Mouse (Mus musculus): ENCODE results near the gene Plppr1.

Gene Plppr1

GRCm38 (mm10) chr4:49144798-49145197 is 85.7 kb downstream of the Plppr1 start:
- DNase-seq = no peak

- DNase-seq = no peak
Observed at GRCm38 (mm10) chr4:49148775-49149174, 89.7 kb downstream of the Plppr1 start.

GRCm38 (mm10) chr4:49149251-49149650 is 90.2 kb downstream of the Plppr1 start:
- DNase-seq = no peak

GRCm38 (mm10) chr4:49153849-49154248 is 94.8 kb downstream of the Plppr1 start:
- DNase-seq = peak; percentile 63

- DNase-seq = no peak
Observed at GRCm38 (mm10) chr4:49156781-49157180, 97.7 kb downstream of the Plppr1 start.

GRCm38 (mm10) chr4:49163285-49163684 is 104.2 kb downstream of the Plppr1 start:
- no peak for DNase-seq

DNA sequence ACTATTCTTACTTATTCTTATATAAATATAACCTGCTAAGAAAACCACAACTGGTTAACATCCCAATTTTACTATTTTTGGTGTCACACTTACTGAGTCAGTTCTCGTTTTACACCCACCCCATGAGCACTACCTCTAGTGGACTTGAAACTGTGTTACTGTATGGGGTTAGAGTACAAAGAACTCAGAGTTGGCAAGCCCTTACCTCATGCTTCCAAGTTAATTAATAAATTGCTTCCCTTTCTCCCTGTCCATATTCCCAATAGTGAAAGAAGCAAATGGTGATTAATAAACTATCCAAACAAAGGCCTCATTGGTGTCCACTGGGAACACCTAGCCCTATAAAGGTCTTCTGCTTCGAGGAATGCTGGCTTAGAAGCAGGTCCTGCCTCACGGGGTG is 107.3 kb downstream of the Plppr1 start:
- DNase-seq = no peak

DNA sequence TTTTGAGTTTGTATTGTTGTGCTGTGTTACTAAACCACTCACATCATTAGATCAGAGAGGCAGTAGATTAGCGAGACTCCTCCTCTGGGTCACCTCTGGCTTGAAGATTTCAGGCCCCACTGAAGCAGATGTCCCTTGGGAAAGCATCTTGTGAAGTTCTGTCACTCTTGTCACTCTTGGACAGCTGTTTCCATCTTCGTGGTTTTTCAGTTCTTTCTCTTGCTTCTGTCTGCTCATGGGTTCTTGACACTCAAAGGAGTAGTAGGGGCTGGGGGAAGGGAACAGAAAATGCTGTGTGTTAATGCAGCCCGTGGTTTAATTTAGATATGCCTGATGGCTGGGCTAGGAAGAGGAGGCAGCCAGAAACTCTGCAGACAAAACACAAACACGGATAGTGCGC is 108.0 kb downstream of the Plppr1 start:
- no peak for DNase-seq

DNA sequence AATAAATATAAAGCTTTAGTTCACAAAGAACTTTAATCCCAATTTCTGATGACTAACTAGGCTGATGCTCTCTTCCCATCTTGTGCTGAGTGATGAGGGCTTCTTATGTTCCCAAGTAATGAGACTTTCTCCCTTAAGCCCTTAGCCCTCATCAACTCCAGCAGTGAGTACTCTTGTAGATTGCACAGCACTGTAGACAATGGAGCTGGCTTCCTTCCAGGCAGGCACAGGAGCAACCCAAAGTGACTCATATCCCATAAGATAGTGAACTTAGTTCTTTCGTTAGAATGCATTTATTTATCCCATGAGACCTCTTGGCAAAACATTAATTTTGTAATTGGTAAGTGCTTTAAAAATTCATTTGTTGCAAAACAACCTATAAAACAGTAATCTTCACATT is 110.4 kb downstream of the Plppr1 start:
- peak; percentile 4 for DNase-seq

- no peak for DNase-seq
Observed at GRCm38 (mm10) chr4:49178101-49178500, 119.0 kb downstream of the Plppr1 start.

GRCm38 (mm10) chr4:49178891-49179290 is 119.8 kb downstream of the Plppr1 start:
- DNase-seq = no peak

DNA sequence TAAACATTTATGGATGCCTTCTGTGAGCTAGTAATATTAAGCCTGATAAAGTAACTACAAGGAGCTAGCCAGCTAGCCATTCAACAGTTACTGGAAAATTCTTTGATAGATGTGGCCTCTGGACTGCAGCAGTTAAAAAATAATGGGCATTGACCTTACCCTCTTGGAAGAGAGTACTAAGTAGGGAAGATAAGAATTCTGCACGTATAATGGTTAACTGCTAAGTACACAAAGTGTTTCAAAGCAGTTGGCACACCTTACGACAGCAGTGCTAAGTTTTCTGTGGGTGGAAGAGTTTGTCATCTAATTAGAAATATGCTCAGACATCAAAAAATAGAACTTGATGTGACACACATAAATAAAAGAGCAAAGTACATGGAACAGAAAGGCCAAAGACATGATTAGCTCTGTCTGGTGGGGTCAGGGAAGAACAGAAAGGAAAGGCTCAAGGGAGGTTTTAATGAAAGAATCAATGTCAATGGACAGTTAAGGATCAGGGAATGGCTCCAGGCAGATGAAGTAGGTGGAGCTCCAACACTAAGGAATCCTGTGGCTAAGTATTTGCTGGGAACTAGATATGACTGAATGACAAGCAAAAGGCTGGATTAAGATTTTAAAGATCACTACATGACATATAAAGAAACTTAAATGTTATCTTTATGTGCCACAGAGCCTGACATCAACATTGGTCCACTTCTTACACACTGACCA is 120.6 kb downstream of the Plppr1 start:
- no peak for DNase-seq

DNA sequence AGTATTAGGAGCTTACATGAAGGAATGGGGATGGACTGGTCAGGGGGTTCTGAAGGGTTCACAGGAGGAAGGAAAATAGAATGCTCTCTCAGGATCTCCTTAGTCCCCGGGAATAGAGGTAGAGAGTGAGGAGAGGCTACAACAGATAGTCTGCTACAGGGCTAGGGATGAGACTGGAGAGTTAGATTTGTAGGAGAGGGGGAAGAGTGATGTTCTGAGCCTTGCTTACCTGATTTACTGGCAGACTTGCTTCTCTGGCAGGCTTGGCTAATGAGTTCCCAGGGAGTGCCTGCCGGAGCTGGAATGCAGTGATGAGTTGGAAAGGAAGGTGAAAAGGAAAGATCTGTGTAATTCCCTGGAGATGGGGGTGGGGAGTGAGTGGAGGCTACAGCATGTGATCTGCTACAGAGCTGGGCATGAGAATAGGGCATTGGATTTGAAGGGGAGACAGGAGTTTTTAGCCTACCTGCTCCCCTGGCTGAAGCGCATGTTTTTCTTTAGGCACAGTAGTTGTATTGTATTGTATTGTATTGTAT is 131.0 kb downstream of the Plppr1 start:
- no peak for DNase-seq

- DNase-seq = peak; percentile 62
Observed at GRCm38 (mm10) chr4:49197125-49197747, 138.2 kb downstream of the Plppr1 start.

- no peak for DNase-seq
Observed at GRCm38 (mm10) chr4:49210457-49210856, 151.4 kb downstream of the Plppr1 start.

GRCm38 (mm10) chr4:49211582-49211981 is 152.5 kb downstream of the Plppr1 start:
- DNase-seq = no peak

GRCm38 (mm10) chr4:49212616-49213544 is 153.8 kb downstream of the Plppr1 start:
- DNase-seq = no peak

- no peak for DNase-seq
Observed at GRCm38 (mm10) chr4:49214341-49214740, 155.3 kb downstream of the Plppr1 start.

DNA sequence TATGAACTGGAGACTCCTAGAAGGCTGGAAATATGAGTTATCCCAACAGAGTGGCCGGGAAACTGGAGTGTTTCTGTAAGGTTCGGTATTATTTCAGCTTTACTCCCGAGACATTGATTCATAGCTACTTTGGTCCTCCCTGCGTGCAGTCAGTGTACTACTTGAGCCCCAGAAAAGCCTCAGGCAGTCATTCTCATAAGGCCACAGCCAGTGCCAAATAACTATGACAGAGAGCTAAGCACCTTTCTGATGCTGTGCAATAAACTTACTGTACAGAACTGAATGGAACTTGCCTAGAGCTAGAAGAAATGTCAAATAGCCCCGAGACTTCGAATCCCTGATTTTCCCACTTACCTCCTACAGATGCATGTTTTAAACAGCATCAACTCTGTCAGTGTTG is 164.4 kb downstream of the Plppr1 start:
- DNase-seq = no peak

GRCm38 (mm10) chr4:49225021-49225420 is 165.9 kb downstream of the Plppr1 start:
- DNase-seq = peak; percentile 13

DNA sequence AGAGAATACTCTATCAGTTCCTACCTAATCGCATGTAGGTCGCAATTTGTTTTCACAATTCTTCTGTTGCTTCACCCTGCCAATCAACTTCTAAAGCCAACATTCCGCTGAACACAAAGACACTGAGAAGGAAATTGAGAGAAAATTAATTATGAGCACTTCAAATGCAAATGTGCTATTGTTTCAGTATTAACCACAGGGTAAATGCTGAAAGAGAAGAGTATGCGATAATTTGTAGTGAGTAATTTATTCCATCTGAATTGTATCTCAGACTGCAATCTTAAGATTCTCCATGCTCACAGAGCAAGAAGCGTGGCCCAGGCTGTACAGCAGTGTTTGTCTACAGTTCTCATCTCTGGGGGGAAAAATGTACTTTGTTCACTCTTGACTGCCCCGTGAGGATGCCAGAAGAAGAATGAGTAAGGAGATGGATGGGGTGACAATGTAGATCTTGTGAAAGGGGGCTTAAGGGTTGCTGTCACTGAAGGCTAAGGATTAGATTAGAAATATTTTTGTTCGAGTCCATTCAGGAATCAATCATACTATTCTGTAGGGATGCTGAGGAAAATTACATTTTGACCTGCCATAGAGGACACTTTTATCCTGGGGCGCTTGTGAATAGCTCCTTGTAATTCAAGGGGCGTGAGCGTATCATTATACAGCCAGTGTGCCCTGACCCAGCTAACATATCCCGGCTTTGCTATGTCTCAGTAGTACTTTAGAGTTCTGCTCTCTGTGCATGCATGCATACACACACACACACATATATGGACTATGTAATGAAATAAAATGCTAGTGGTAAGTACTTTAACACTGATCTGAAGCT is 173.3 kb downstream of the Plppr1 start:
- no peak for DNase-seq

DNA sequence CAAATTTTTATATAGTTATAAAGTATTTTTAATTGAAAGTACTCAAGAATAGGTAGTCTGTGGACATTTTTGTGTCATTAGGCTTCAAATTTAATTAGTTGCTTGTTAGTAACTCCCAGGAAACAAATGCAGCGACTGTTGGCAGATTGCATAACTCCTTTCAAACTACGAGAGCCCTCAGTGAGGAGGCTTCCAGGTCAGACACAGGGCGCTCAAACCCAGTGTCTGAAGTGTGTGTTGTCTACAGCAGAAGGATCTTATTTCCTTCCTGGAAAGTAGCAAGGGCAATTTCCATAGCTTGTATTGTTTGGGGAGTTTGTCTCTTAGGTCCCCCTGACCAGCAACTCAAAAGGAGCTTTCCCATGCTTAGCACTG is 173.9 kb downstream of the Plppr1 start:
- DNase-seq = peak; percentile 8

All from lung, postnatal 36 days (tissue).